Mouse (Mus musculus) kidney, adult 2 months (tissue): ENCODE measurements around the gene Psmd4.
"Not testable (repeated sequence)": the region's sequence is repeated elsewhere in the genome, so short reads cannot be mapped to it uniquely, and the experiment has no call there.

ENCODE experiments used
- CTCF ChIP-seq: fragments of 200-500 bp; conservative IDR thresholded peaks from 2 replicates; pipeline ENCODE4 v1.5.1; 2011; ENCODE audit warnings: low read depth, mild to moderate bottlenecking, control low read depth, low read length, moderate library complexity, mixed read lengths; ENCODE audit not compliant: insufficient read depth, insufficient read length
- POLR2A ChIP-seq: fragments of 200-500 bp; IDR thresholded peaks from one replicate; pipeline ENCODE4 v1.6.1; 2011; ENCODE audit warnings: low read depth, low read length, control low read depth

DNA sequence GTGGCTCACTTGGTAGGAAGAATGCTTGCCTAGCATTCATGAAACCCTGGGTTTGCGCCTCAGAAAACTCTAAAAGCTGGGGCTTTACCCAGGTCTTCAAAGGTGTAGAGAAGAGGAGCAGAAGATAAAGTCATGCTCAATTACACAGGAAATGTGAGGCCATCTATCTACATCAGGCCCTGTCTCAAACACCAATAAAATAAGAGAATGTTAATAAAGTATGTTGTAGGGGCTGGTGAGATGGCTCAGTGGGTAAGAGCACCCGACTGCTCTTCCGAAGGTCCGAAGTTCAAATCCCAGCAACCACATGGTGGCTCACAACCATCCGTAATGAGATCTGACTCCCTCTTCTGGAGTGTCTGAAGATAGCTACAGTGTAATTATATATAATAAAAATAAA lies 21.5 kb downstream of the Psmd4 start:
- TF ChIP-seq CTCF, POLR2A: not testable (repeated sequence)
